Mouse (Mus musculus) 3T3-L1 (cell line): ENCODE results near the gene Gp1ba.

ENCODE experiments used
- DNase-seq: peaks from one replicate; pipeline ENCODE4 v3.0.0-alpha.2; 2015; ENCODE audit warnings: low read depth, low spot score

Gene Gp1ba

GRCm38 (mm10) chr11:70629557-70629956 lies 9.4 kb upstream of the Gp1ba start:
- peak; percentile 80 for DNase-seq

GRCm38 (mm10) chr11:70630129-70630528 lies 8.8 kb upstream of the Gp1ba start:
- DNase-seq, result no peak

GRCm38 (mm10) chr11:70635601-70636000 lies 3.3 kb upstream of the Gp1ba start:
- no peak for DNase-seq

- no peak for DNase-seq
Measured at GRCm38 (mm10) chr11:70637764-70638163, 1.2 kb upstream of the Gp1ba start.

GRCm38 (mm10) chr11:70638293-70638692 lies 629 bp upstream of the Gp1ba start:
- no peak for DNase-seq

- DNase-seq, result no peak
Measured at GRCm38 (mm10) chr11:70639976-70640375, 1.1 kb downstream of the Gp1ba start.

GRCm38 (mm10) chr11:70641241-70641640 lies 2.3 kb downstream of the Gp1ba start:
- no peak for DNase-seq

GRCm38 (mm10) chr11:70643051-70643450 lies 4.1 kb downstream of the Gp1ba start:
- DNase-seq, result no peak

GRCm38 (mm10) chr11:70644564-70645103 lies 5.7 kb downstream of the Gp1ba start:
- no peak for DNase-seq

GRCm38 (mm10) chr11:70645461-70646258 lies 6.7 kb downstream of the Gp1ba start:
- DNase-seq, result no peak

GRCm38 (mm10) chr11:70646259-70646555 lies 7.3 kb downstream of the Gp1ba start:
- DNase-seq, result peak; percentile 43

- DNase-seq, result peak; percentile 99
Measured at GRCm38 (mm10) chr11:70646691-70647650, 8.0 kb downstream of the Gp1ba start, which contains the start of the genes Rnf167 and Slc25a11. Rnf167 (plus strand) TSS chr11:70647235. Slc25a11 (minus strand) TSS chr11:70647479.

- DNase-seq, result peak; percentile 51
Measured at GRCm38 (mm10) chr11:70647716-70648420, 8.9 kb downstream of the Gp1ba start.

- peak; percentile 31 for DNase-seq
Measured at GRCm38 (mm10) chr11:70648512-70648911, 9.6 kb downstream of the Gp1ba start.

GRCm38 (mm10) chr11:70649185-70649734 lies 10.3 kb downstream of the Gp1ba start:
- no peak for DNase-seq

- DNase-seq, result peak; percentile 29
Measured at GRCm38 (mm10) chr11:70650322-70651175, 11.6 kb downstream of the Gp1ba start.

- peak; percentile 90 for DNase-seq
Measured at GRCm38 (mm10) chr11:70651391-70651790, 12.5 kb downstream of the Gp1ba start.

- DNase-seq, result peak; percentile 72
Measured at GRCm38 (mm10) chr11:70652029-70652883, 13.3 kb downstream of the Gp1ba start.

GRCm38 (mm10) chr11:70652884-70653344 lies 14.0 kb downstream of the Gp1ba start:
- DNase-seq, result no peak
